Mouse (Mus musculus) thymus, postnatal 36 days (tissue): ENCODE data around the gene Wdr75.
A peak's percentile ranks its signal among the peaks of the same experiment; 100 is the strongest.

ENCODE experiments used
- DNase-seq, 2 experiments: peaks; one replicate each; pipeline ENCODE4 v3.0.0; 2022; ENCODE audit warnings: mixed read lengths in 2 of 2

The Wdr75 gene

GRCm38 (mm10) chr1:45794969-45795908 lies at the start of gene Wdr75:
Gene Wdr75 (plus strand): TSS chr1:45795166.
- DNase-seq: peak; percentile 91 to 92

GRCm38 (mm10) chr1:45755902-45756301 lies 39.1 kb upstream of the Wdr75 start:
- DNase-seq: no peak

DNA sequence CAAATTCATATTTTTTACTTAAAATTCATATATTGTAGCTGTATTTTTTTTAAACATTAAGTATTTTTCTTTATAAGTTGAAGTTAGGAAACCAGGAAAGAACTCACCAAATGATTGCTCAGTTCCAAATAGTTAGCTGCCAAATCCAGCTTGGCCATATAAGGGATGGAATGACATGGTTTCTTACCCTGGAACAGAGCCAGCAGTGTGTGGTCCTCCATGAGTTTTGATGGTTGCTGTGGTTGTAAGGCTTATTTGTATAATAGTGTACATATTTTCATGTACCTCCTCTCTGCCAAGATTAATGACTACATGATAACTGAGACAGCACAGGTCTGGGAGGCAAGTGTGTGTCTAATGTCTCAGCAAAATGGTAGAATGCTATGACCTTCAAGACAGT lies 38.3 kb upstream of the Wdr75 start:
- no peak for DNase-seq

DNA sequence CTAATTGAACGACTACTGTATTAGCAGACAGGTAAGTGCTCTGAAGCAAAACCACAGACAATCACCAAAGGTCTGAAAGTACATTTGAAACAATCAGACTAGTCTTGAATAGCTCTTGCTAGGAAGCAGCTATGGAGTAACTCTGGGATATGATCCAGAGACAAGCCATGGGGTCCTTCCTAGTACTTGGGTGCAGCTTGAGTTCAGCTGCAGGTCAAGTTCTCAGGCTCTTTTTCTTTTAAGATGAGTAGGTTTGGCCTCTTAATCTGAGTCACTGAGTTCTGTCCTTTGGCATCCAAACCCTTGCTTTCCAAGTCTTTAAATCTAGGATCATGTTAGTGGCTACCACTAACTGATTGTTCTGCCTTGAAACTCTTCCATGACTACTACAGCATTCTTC lies 37.0 kb upstream of the Wdr75 start:
- no peak for DNase-seq

DNA sequence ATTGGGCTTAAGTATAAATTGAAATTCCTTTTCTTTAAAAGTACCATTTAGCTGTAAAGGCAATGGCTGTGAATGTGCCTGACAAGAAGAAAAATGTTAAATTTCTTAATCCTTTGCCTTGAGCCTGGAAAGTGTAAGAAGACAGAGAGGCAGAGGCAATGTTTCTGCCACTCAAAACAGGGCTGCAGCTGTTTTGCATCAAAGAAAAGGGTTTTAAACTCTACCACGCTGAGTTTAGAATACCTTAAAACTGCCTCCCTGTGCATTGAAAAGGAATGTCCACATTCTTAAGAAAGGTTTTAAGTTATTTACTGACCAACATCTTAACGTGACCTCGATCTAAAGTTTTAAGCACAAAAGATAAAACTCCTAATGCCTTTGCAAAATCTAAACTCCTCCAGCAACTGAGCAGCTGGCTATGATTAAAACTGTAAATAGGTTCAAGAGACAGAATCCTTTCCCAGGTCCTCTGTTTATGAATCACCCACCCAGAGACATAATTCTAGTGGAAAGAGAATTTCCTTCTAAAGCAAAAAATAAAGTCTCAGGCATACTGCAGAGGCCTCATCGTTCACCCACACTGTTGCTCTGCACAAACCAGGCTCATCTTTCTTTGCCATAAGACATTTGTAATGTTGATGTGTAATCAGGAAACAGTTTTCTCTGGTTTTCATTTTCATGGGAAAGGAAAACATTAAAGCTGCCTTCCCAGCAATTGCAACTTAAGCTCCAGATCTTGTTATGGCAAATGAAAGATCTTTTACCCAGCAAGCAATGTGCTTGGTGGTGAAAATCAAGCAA lies 34.1 kb upstream of the Wdr75 start:
- no peak for DNase-seq

- DNase-seq: no peak
These were observed 33.5 kb upstream of the Wdr75 start for GRCm38 (mm10) chr1:45761468-45761795.

- DNase-seq: no peak
These were observed 29.3 kb upstream of the Wdr75 start for GRCm38 (mm10) chr1:45765678-45766077.

DNA sequence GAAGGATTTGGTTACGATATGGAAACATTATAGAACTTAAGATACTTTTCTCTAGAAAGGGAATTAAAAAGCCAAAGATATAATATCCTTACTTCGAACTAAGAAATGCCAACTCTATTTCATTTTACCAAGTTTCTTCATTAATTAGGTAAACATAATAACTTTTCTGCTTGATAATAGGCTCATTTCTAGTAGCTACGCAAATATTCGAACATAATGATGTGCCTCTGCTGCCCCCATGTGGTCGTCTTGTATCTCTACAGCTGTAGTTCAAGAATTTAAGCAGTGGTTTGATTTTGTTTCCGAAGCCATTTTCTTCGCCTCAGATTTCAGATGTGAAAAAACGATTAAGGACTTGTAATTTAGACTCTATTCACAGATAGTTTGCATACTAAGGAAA lies 28.8 kb upstream of the Wdr75 start:
- DNase-seq: peak; percentile 12 to 32

DNA sequence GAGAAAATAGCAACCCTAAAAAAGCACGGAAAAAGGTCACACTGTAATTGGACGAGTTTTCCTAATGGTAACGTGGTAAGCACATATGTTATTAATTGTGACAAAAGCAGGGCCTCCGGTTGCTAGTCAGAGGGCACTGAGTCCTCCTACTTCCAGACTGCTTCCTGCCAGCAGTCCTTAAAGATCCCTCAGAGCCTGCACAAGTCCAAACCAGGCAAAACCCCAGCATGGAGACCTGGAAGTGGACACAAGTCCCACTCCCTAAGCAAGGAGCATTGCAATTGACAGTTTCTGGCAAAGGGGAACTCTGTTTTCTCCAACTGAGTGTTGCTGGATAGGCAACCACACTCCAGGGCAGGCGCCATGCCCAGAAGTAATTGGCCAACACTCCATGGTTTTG lies 27.4 kb upstream of the Wdr75 start:
- no peak for DNase-seq

GRCm38 (mm10) chr1:45769321-45769720 lies 25.6 kb upstream of the Wdr75 start:
- no peak for DNase-seq

DNA sequence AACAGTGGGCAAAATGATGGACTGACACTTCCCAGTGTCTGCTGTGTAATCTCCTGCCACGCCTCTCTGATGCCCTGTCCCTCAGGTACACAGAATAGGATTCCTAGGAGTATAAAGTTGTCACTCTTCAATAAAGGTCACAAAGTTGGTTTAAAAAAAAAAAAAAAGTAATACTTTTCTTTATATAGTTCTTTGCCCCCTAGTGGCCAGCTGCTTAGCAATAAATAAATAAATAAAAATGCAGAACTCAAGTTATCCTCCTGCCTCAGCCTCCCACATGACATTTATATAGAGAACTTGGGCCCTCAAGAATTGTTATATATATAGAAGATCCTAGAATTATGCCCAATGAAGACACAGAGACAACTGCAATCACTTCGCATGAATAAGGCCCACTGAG lies 24.9 kb upstream of the Wdr75 start:
- DNase-seq: no peak

DNA sequence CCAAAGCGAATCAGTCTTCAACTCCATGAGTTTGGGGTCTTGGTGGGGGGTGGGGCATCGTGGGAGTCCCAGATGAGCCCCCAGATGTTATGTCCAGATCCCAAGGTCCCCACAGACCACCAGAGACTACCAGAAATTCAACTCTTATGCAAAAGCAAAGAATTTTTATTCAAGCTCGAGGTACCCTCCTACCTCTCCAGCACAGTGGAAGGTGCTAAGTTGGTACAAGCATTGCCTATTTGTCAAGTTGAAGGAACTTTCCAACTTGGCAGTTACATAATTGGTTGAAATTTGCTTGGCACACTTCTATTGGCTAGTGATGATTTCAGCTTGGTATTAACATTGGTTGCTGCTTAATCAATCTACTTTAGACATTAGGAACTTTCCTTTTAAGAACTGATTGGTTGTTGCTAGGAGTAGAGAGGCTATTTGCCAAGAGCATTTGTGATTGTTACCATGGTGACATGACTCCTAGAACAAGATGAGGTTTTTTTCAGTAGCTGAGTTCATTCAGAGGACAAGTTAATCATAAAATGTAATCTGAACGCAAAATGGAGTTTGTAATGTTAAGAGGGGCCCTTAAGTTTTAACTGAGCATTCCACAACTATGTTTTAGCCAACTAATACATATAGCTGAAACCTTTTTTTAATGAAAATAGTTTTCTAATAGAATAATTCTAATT lies 14.2 kb upstream of the Wdr75 start:
- DNase-seq: no peak

- peak in 1 of 2 experiments; percentile 3 for DNase-seq
These were observed 21.9 kb downstream of the Wdr75 start for GRCm38 (mm10) chr1:45816889-45817288.

DNA sequence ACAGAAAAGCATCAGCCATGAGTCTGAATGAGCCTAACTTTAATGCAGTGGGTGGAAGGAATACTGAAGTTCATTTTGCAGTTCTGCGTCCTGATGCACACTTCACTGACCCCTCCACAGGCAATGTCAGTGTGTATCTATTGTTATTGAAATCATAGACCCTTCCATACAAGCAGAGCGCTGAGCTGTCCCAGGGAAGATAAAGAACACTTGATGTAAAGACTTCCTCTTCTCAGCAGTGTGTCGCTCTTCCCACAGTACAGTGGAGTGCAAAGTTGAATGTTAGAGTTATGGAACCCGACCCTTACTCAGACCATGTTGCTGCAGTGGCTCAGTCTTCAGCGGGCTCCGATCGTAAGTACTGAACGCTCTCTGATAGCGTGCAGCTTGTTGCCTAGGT lies 23.6 kb downstream of the Wdr75 start:
- no peak for DNase-seq

DNA sequence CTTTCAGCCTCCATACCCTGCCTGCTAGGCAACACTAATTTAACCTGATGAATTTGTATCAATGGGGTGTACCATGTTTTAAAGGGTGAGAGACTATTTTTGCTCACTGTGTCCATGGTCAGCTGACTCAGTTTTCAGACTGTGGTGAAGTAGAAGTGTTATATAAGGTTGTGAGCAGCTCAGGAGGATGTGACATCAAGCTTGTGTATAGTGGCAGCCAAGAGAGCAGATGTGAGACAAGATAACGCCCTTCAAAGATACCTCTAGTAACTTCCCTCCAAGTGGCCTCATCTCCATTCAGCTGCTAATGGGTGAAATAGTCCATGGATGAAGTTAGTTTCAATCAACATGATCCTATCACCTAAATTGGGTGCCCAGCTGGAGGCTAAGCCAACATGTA lies 29.5 kb downstream of the Wdr75 start:
- no peak for DNase-seq

DNA sequence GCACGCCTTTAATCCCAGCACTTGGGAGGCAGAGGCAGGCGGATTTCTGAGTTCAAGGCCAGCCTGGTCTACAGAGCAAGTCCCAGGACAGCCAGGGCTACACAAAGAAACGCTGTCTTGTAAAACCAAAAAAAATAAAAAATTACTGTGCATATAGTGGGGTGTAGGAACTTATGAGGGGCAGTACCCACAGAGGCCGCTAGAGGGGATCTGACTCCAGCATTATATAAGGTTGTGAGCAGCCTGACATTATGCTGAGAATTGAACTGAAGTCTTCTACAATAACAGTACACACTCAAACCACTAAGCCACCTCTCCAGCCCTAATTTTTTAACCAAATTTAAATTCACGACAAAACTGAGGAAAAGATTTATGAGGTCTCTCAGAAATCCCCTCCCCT lies 30.2 kb downstream of the Wdr75 start:
- DNase-seq: peak; percentile 36 to 45

GRCm38 (mm10) chr1:45825630-45826029 lies 30.7 kb downstream of the Wdr75 start:
- DNase-seq: no peak

DNA sequence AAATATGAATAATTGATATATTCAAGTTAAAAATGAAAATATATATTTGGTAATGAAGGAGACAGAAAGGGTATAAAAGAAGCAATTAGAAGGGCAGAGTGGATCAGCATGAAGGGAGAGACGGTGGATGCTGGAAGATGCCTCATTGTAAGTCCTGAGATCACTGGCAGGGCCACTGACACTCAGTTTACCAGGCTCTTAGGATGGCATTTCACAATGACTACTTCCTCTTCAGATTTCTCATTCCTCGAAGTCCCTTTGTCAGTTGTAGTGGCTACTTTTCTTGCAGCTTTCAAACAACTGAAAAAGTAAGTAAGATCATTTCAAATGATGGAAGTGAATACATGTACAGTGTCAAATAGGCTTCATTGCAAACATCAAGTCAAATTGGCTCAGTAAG lies 31.2 kb downstream of the Wdr75 start:
- no peak for DNase-seq

- DNase-seq: no peak
These were observed 31.8 kb downstream of the Wdr75 start for GRCm38 (mm10) chr1:45826796-45827195.

GRCm38 (mm10) chr1:45830453-45831206 lies 35.7 kb downstream of the Wdr75 start:
- DNase-seq: no peak

DNA sequence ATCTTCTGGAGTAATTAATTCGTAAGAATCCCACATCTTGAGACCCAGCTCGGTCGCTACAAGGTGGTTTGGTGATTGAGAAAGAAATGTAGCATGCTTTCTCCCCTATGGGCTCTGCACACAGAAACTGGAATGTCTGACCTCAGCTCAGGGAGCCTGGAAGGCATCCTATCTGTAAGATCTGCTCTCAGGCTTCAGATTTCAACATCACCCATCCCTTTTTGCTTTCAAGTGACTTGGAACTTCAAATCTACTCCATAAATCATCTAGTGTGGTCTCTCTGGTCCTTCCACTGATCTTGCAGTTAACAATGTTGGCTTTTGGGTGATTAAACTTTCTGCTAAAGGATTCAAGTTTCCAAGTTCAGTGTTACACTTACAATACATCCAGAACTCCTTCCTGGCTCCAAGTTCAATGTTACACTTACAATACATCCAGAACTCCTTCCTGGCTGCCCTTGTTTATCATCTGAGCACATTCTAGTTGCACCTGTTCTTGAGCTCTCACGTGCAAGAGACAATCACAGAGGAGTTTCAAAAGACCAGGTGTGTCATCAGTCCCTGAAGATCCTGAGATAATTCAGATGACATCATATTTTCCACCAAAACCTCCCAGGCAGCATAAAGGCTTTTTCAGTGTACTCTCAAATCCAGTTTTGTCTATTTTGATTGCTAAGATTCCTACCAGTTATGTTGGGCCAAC lies 40.5 kb downstream of the Wdr75 start:
- no peak for DNase-seq

- DNase-seq: no peak
These were observed 42.8 kb downstream of the Wdr75 start for GRCm38 (mm10) chr1:45837736-45838135.
